Mouse (Mus musculus): ENCODE results near the gene R3hdm1.

The R3hdm1 gene

GRCm38 (mm10) chr1:128102641-128103461 is at the start of gene R3hdm1, which contains the start of gene Zranb3:
TSS of gene R3hdm1 (plus strand) at chr1:128103301.
TSS of gene Zranb3 (minus strand) at chr1:128103047.
- peak; percentile 96 to 99 for DNase-seq (ENCODE audit: low spot score in 2 of 2)

GRCm38 (mm10) chr1:128057269-128057668 is 45.8 kb upstream of the R3hdm1 start:
- DNase-seq (ENCODE audit: low spot score in 2 of 2): no peak

GRCm38 (mm10) chr1:128058625-128059024 is 44.5 kb upstream of the R3hdm1 start:
- no peak for DNase-seq (ENCODE audit: low spot score in 2 of 2)

- no peak for DNase-seq (ENCODE audit: low spot score in 2 of 2)
Observed at GRCm38 (mm10) chr1:128060655-128061344, 42.3 kb upstream of the R3hdm1 start.

- DNase-seq (ENCODE audit: low spot score in 2 of 2): no peak
Observed at GRCm38 (mm10) chr1:128061401-128061800, 41.7 kb upstream of the R3hdm1 start.

- DNase-seq (ENCODE audit: low spot score in 2 of 2): no peak
Observed at GRCm38 (mm10) chr1:128062167-128062566, 40.9 kb upstream of the R3hdm1 start.

- no peak for DNase-seq (ENCODE audit: low spot score in 2 of 2)
Observed at GRCm38 (mm10) chr1:128064716-128065115, 38.4 kb upstream of the R3hdm1 start.

GRCm38 (mm10) chr1:128068945-128069397 is 34.1 kb upstream of the R3hdm1 start:
- no peak for DNase-seq (ENCODE audit: low spot score in 2 of 2)

- DNase-seq (ENCODE audit: low spot score in 2 of 2): no peak
Observed at GRCm38 (mm10) chr1:128070003-128070402, 33.1 kb upstream of the R3hdm1 start.

GRCm38 (mm10) chr1:128073051-128073450 is 30.1 kb upstream of the R3hdm1 start:
- DNase-seq (ENCODE audit: low spot score in 2 of 2): no peak

- no peak for DNase-seq (ENCODE audit: low spot score in 2 of 2)
Observed at GRCm38 (mm10) chr1:128076791-128077479, 26.2 kb upstream of the R3hdm1 start.

- DNase-seq (ENCODE audit: low spot score in 2 of 2): no peak
Observed at GRCm38 (mm10) chr1:128077788-128078187, 25.3 kb upstream of the R3hdm1 start.

- no peak for DNase-seq (ENCODE audit: low spot score in 2 of 2)
Observed at GRCm38 (mm10) chr1:128078646-128079045, 24.5 kb upstream of the R3hdm1 start.

GRCm38 (mm10) chr1:128080936-128081696 is 22.0 kb upstream of the R3hdm1 start:
- no peak for DNase-seq (ENCODE audit: low spot score in 2 of 2)

- no peak for DNase-seq (ENCODE audit: low spot score in 2 of 2)
Observed at GRCm38 (mm10) chr1:128081873-128082272, 21.2 kb upstream of the R3hdm1 start.

GRCm38 (mm10) chr1:128082800-128083199 is 20.3 kb upstream of the R3hdm1 start:
- no peak for DNase-seq (ENCODE audit: low spot score in 2 of 2)

GRCm38 (mm10) chr1:128094686-128095085 is 8.4 kb upstream of the R3hdm1 start:
- DNase-seq (ENCODE audit: low spot score in 2 of 2): no peak

GRCm38 (mm10) chr1:128098309-128098708 is 4.8 kb upstream of the R3hdm1 start:
- DNase-seq (ENCODE audit: low spot score in 2 of 2): no peak

- peak; percentile 50 to 60 for DNase-seq (ENCODE audit: low spot score in 2 of 2)
Observed at GRCm38 (mm10) chr1:128102251-128102640, 855 bp upstream of the R3hdm1 start.

GRCm38 (mm10) chr1:128103520-128104088 is 503 bp downstream of the R3hdm1 start:
- no peak for DNase-seq (ENCODE audit: low spot score in 2 of 2)

Measured in thymus, postnatal 10 days (tissue).